Mouse (Mus musculus) brain, embryonic 14.5 days (tissue): Measurements from ENCODE around the gene Tpst2.

ENCODE experiments used
- CTCF ChIP-seq: fragments of 200-500 bp; IDR thresholded peaks from 2 replicates; pipeline ENCODE4 v1.5.1; 2012; ENCODE audit warnings: inconsistent platforms, mild to moderate bottlenecking, moderate library complexity, borderline replicate concordance; ENCODE audit not compliant: insufficient read depth, insufficient read length; ENCODE audit errors: extremely low read depth
- POLR2A ChIP-seq: fragments of 200-500 bp; IDR thresholded peaks from 2 replicates; pipeline ENCODE4 v1.6.1; 2012; ENCODE audit warnings: mild to moderate bottlenecking, inconsistent platforms, borderline replicate concordance; ENCODE audit not compliant: poor library complexity, insufficient read depth, insufficient read length, severe bottlenecking; ENCODE audit errors: extremely low read depth

DNA sequence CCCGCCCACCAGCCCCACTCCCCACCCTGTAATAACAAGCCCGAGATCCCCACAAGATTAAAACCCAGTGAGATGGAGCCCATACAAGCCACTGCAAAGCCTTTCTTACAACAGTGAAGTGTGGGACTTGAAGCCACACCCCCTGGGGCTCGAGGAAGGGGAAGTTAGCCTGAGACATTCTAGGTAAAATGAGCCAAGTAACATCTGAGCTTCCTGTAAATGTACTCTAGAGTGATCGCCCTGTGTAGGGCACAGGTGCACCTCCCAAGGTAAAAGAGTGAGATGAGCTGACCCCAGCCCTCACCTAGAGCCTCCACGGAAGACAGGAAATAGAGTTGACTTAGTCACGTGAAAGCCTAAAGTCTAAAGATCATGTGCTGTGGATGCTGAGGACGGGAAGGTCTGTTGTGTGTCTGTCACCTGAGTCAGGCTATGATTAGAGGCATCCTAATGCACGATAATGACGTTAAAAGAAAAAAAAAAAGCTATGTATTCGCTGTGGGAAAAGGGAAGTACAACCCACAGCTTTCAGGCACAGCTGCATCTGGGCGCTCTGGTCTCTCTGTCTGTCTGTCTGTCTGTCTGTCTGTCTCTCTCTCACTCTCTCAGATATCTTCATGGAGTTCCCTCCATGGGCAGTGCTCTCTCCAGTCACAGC, 10.6 kb downstream of the Tpst2 start:
- TF ChIP-seq CTCF (no peak), POLR2A (no peak)
